Mouse (Mus musculus): ENCODE measurements around the gene Lipc. TPM values are rescaled to one million over a fixed set of nuclear protein-coding genes. Genes with fewer than 3 reads are reported as not detected.

The Lipc gene
- polyA plus RNA-seq, 1 experiment from 2014 or later, result 0.15 TPM

GRCm38 (mm10) chr9:70848135-70848770 is 103.8 kb downstream of the Lipc start:
- Histone ChIP-seq H3K4me2 (ENCODE audit: low read depth, low read length) (no peak overlapping the region), H3K27ac (ENCODE audit: low read depth, low read length) (no peak overlapping the region), H3K27me3 (ENCODE audit: control insufficient read depth, insufficient read depth, low read length) (no peaks in the 10 kb centered on the region), H3K4me1 (ENCODE audit: control insufficient read depth, insufficient read depth, low read length) (peaks cover 5% of the 10 kb centered on the region; the same call in 1 of the 2 replicates), H3K4me3 (ENCODE audit: low read depth, low read length) (no peak overlapping the region), H3K36me3 (ENCODE audit: control insufficient read depth, insufficient read depth, low read length) (no peaks in the 10 kb centered on the region), H3K9me3 (ENCODE audit: control insufficient read depth, low read length) (no peaks in the 10 kb centered on the region), H3K9ac (replicated peaks; ENCODE audit: low read depth, low read length) (no peak overlapping the region)
- WGBS, result 69% methylated on average over 10 of the region's 10 CpGs
- ATAC-seq (ENCODE audit: low read depth), result no peak

DNA sequence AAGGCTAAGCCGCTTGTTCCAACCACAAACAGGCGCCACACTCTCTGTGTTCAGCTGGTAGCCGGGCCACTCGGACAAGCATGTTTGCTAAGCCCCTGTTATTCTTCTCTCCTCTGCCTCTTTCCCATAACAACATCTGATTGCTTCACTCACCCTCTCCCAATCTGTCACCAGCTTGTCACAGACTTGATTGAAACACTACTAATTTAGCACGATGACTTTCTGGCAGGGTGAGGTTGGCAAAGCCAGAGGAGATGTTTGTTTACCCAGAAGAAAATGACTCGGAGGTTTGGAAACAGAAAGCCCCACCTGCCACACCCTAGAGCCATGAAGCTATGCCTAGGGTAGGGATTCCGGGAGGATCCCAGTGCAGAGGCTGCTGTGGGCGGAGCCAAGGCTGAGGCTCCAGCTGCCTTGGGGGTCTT is 104.4 kb downstream of the Lipc start:
- Histone ChIP-seq H3K4me1 (ENCODE audit: control insufficient read depth, insufficient read depth, low read length) (peaks cover 5% of the 10 kb centered on the region; the same call in 1 of the 2 replicates), H3K4me2 (ENCODE audit: low read depth, low read length) (no peak overlapping the region), H3K9ac (replicated peaks; ENCODE audit: low read depth, low read length) (no peak overlapping the region), H3K27me3 (ENCODE audit: control insufficient read depth, insufficient read depth, low read length) (no peaks in the 10 kb centered on the region), H3K4me3 (ENCODE audit: low read depth, low read length) (no peak overlapping the region), H3K27ac (ENCODE audit: low read depth, low read length) (no peak overlapping the region), H3K36me3 (ENCODE audit: control insufficient read depth, insufficient read depth, low read length) (no peaks in the 10 kb centered on the region), H3K9me3 (ENCODE audit: control insufficient read depth, low read length) (no peaks in the 10 kb centered on the region)
- no peak for ATAC-seq (ENCODE audit: low read depth)
- 38% methylated on average over 8 of the region's 8 CpGs for WGBS

- Histone ChIP-seq H3K27me3 (ENCODE audit: control insufficient read depth, insufficient read depth, low read length) (no peaks in the 10 kb centered on the region), H3K4me1 (ENCODE audit: control insufficient read depth, insufficient read depth, low read length) (no peaks in the 10 kb centered on the region), H3K36me3 (ENCODE audit: control insufficient read depth, insufficient read depth, low read length) (no peaks in the 10 kb centered on the region), H3K9ac (replicated peaks; ENCODE audit: low read depth, low read length) (no peak overlapping the region), H3K27ac (ENCODE audit: low read depth, low read length) (no peak overlapping the region), H3K4me3 (ENCODE audit: low read depth, low read length) (no peak overlapping the region), H3K9me3 (ENCODE audit: control insufficient read depth, low read length) (no peaks in the 10 kb centered on the region), H3K4me2 (ENCODE audit: low read depth, low read length) (no peak overlapping the region)
- no peak for ATAC-seq (ENCODE audit: low read depth)
- WGBS, result 93% methylated on average over 4 of the region's 4 CpGs
Measured at GRCm38 (mm10) chr9:70843270-70843669, 108.8 kb downstream of the Lipc start.

- Histone ChIP-seq H3K9me3 (ENCODE audit: control insufficient read depth, low read length) (no peaks in the 10 kb centered on the region), H3K36me3 (ENCODE audit: control insufficient read depth, insufficient read depth, low read length) (no peaks in the 10 kb centered on the region), H3K27ac (ENCODE audit: low read depth, low read length) (no peak overlapping the region), H3K4me3 (ENCODE audit: low read depth, low read length) (no peak overlapping the region), H3K4me2 (ENCODE audit: low read depth, low read length) (no peak overlapping the region), H3K4me1 (ENCODE audit: control insufficient read depth, insufficient read depth, low read length) (no peaks in the 10 kb centered on the region), H3K27me3 (ENCODE audit: control insufficient read depth, insufficient read depth, low read length) (no peaks in the 10 kb centered on the region), H3K9ac (replicated peaks; ENCODE audit: low read depth, low read length) (no peak overlapping the region)
- 70% methylated on average over 6 of the region's 6 CpGs for WGBS
- no peak for ATAC-seq (ENCODE audit: low read depth)
Measured at GRCm38 (mm10) chr9:70842300-70842941, 109.6 kb downstream of the Lipc start.

DNA sequence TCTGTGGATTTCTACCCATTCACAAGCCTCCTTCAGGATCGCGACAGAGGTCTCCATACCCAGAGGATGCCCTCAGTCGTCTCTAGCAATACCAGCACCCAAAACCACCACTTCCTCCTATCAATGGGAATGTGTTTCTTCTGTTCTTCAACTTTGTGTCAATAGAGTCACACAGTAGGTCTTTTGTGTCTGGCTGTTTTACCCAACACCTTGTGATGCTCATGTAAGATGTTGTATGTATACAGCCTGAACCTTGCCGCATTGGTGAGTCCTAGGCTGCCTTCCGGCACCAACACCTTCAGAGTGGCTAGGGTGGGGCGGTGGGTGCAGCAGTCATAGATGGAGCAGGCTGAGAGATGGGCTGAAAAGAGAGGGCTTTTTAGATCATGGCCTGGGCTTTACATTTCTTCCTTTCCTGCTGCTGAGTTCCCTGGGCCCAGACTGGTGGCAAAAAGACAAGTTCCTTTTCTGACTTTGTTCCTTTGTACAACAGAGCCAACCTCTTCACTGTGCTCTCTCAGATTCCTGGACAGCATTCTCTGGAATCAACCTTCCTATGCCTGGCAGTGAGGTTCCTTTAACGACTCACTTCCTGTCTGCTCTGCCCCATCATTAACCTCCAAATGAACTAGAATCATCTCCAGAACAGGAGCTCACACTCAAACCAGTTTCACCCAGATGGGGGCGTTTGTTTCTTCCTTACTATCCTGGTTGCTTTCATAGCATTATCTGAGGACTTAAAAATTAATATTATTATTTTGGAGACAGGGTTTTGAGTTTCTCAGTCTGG is 110.4 kb downstream of the Lipc start:
- Histone ChIP-seq H3K36me3 (ENCODE audit: control insufficient read depth, insufficient read depth, low read length) (no peaks in the 10 kb centered on the region), H3K27me3 (ENCODE audit: control insufficient read depth, insufficient read depth, low read length) (no peaks in the 10 kb centered on the region), H3K4me1 (ENCODE audit: control insufficient read depth, insufficient read depth, low read length) (no peaks in the 10 kb centered on the region), H3K9me3 (ENCODE audit: control insufficient read depth, low read length) (no peaks in the 10 kb centered on the region), H3K27ac (ENCODE audit: low read depth, low read length) (no peak overlapping the region), H3K4me2 (ENCODE audit: low read depth, low read length) (no peak overlapping the region), H3K9ac (replicated peaks; ENCODE audit: low read depth, low read length) (no peak overlapping the region), H3K4me3 (ENCODE audit: low read depth, low read length) (no peak overlapping the region)
- WGBS, result 88% methylated on average over 8 of the region's 8 CpGs
- no peak for ATAC-seq (ENCODE audit: low read depth)

- no peaks in the 10 kb centered on the region for H3K27me3 ChIP-seq (ENCODE audit: control insufficient read depth, insufficient read depth, low read length)
- no peaks in the 10 kb centered on the region for H3K4me1 ChIP-seq (ENCODE audit: control insufficient read depth, insufficient read depth, low read length)
- no peak overlapping the region for H3K27ac ChIP-seq (ENCODE audit: low read depth, low read length)
- 56% methylated on average over 6 of the region's 6 CpGs for WGBS
- no peak overlapping the region for H3K4me2 ChIP-seq (ENCODE audit: low read depth, low read length)
- no peak for ATAC-seq (ENCODE audit: low read depth)
- no peak overlapping the region for H3K4me3 ChIP-seq (ENCODE audit: low read depth, low read length)
- no peaks in the 10 kb centered on the region for H3K9me3 ChIP-seq (ENCODE audit: control insufficient read depth, low read length)
- H3K9ac ChIP-seq (replicated peaks; ENCODE audit: low read depth, low read length), result no peak overlapping the region
- H3K36me3 ChIP-seq (ENCODE audit: control insufficient read depth, insufficient read depth, low read length), result no peaks in the 10 kb centered on the region
Measured at GRCm38 (mm10) chr9:70840861-70841341, 111.1 kb downstream of the Lipc start.

- H3K36me3 ChIP-seq (ENCODE audit: control insufficient read depth, insufficient read depth, low read length), result no peaks in the 10 kb centered on the region
Measured at GRCm38 (mm10) chr9:70838132-70838911, 113.7 kb downstream of the Lipc start.

DNA sequence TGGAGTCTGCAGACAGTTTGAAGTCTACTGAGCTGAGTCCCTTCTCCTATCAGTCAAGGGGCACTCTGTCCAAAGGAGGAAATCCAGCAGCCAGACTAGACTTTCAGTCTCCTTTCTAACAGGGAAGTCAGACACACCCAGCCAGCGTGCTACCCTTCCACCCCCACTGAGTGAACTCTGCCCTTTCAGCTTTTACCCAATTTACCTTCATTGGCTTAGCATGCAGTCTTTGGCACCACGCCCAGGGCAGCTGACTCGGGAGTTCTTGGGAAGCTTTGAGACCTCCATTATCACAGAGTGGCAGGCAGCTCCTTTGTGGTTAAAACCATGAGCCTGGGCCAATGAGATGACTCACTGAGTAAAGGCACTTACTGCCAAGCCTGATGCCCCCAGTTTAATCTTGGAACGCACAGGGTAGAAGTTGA is 117.3 kb downstream of the Lipc start:
- ATAC-seq (ENCODE audit: low read depth), result no peak; the same call in 1 of the 2 replicates
- H3K4me1 ChIP-seq (ENCODE audit: control insufficient read depth, insufficient read depth, low read length), result no peaks in the 10 kb centered on the region
- no peak overlapping the region for H3K9ac ChIP-seq (replicated peaks; ENCODE audit: low read depth, low read length)
- no peak overlapping the region for H3K27ac ChIP-seq (ENCODE audit: low read depth, low read length)
- WGBS, result 43% methylated on average over 4 of the region's 4 CpGs
- H3K36me3 ChIP-seq (ENCODE audit: control insufficient read depth, insufficient read depth, low read length), result no peaks in the 10 kb centered on the region
- H3K9me3 ChIP-seq (ENCODE audit: control insufficient read depth, low read length), result no peaks in the 10 kb centered on the region
- H3K27me3 ChIP-seq (ENCODE audit: control insufficient read depth, insufficient read depth, low read length), result no peaks in the 10 kb centered on the region
- no peak overlapping the region for H3K4me3 ChIP-seq (ENCODE audit: low read depth, low read length)
- H3K4me2 ChIP-seq (ENCODE audit: low read depth, low read length), result no peak overlapping the region

More at GRCm38 (mm10) chr9:70838132-70838911, 113.7 kb downstream of the Lipc start:
- WGBS, result 86% methylated on average over 10 of the region's 10 CpGs
- no peaks in the 10 kb centered on the region for H3K4me1 ChIP-seq (ENCODE audit: control insufficient read depth, insufficient read depth, low read length)
- no peak overlapping the region for H3K27ac ChIP-seq (ENCODE audit: low read depth, low read length)
- no peaks in the 10 kb centered on the region for H3K9me3 ChIP-seq (ENCODE audit: control insufficient read depth, low read length)
- H3K27me3 ChIP-seq (ENCODE audit: control insufficient read depth, insufficient read depth, low read length), result no peaks in the 10 kb centered on the region
- no peak for ATAC-seq (ENCODE audit: low read depth)
- no peak overlapping the region for H3K4me3 ChIP-seq (ENCODE audit: low read depth, low read length)
- no peak overlapping the region for H3K4me2 ChIP-seq (ENCODE audit: low read depth, low read length)
- H3K9ac ChIP-seq (replicated peaks; ENCODE audit: low read depth, low read length), result no peak overlapping the region
